Mouse (Mus musculus) G1E (cell line): ENCODE measurements around the gene Amotl2.

ENCODE experiments used
- CTCF ChIP-seq: IDR thresholded peaks from 2 replicates; pipeline ENCODE4 v1.5.1; 2012; ENCODE audit warnings: low read depth, low read length, inconsistent platforms, mixed read lengths
- GATA1 ChIP-seq: IDR thresholded peaks from 2 replicates; pipeline ENCODE4 v1.6.1; 2012; ENCODE audit warnings: borderline replicate concordance, low read length, inconsistent platforms, mixed read lengths
- GATA2 ChIP-seq: IDR thresholded peaks from 2 replicates; pipeline ENCODE4 v1.6.1; 2012; ENCODE audit warnings: low read depth, low read length, inconsistent platforms, borderline replicate concordance
- POLR2AphosphoS5 ChIP-seq: IDR thresholded peaks from 2 replicates; pipeline ENCODE4 v1.6.1; 2012; ENCODE audit warnings: low read depth, low read length, inconsistent platforms; ENCODE audit not compliant: insufficient replicate concordance
- TAL1 ChIP-seq: conservative IDR thresholded peaks from 2 replicates; pipeline ENCODE4 v1.6.1; 2012; ENCODE audit warnings: low read depth, low read length, inconsistent platforms, mixed read lengths

DNA sequence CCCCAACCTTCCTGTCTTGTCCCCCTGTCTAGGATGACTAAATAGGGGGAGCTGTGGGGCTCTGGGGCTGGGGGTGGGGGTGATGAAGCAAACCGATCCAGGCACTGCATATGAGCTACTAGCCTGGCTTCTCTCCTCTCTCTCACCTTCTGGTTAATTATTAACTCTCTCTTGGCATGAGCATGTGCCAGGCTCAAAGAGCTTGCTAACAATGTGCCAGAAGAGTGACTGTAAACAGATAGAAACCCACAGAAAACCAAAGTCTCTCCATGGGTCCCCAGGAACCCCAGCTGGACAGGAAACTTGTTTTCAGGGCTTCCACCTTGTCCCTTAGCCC, 18.2 kb downstream of the Amotl2 start:
- TF ChIP-seq GATA1 (no peak), CTCF (no peak), TAL1 (no peak), POLR2AphosphoS5 (no peak), GATA2 (no peak)
